Mouse (Mus musculus) adipocyte (in vitro differentiated cells): ENCODE results near the gene Rab3ip.

Experiments
- DNase-seq: peaks from one replicate; pipeline ENCODE4 v3.0.0-alpha.2; 2016; ENCODE audit warnings: low spot score

Rab3ip gene

DNA sequence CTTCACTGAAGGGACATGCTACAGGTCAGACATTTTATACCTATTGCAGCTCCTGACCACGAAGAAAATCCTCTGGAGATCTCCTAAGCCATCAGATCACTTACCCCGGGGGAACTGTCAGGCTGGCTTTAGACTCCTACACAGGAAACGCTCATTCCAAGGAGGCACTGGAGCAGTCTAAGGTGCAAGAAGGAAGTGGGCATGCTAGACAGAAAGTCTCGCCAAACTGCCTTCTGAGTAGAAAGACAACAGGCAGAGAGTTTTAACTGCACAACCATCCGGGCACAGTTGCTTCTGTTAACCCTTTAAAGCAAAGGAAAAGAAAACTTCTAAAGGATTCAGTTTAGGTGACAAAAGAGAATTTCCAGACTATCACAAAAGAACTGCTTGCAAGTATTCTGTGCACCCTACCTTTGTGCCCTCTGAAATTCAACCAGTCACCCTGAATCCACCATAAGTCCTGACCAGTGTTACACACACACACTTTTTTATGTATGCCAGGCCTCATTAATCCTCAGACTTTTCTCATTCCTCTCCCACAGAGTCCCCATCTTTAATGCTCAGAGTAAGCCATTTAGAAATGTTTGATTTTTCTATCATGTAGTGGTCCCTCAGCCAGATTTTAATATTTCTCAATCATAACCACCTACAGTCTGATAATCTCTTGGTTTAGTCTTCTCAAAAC, 7.4 kb upstream of the Rab3ip start:
- DNase-seq, result no peak

GRCm38 (mm10) chr10:116956483-116957158, 6.1 kb upstream of the Rab3ip start:
- DNase-seq, result no peak

DNA sequence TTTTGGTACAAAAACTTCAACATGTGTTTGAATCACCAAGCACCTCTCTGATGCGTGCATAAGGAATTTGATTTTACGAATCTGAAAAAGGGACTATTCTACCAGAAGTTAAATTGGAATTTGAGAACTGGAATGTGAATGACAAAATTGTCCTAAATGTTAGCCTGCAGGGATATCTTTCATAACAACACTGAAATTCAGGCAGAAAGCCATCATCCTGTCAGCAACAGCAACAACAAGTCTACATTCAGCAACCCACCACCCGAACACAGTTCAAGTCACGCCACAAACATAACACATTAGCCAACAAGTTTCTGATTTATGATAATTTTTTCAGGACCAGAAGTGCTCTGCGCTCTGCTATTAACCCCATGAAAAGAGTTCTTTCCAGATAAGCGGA, 4.6 kb upstream of the Rab3ip start:
- peak; percentile 76 for DNase-seq

DNA sequence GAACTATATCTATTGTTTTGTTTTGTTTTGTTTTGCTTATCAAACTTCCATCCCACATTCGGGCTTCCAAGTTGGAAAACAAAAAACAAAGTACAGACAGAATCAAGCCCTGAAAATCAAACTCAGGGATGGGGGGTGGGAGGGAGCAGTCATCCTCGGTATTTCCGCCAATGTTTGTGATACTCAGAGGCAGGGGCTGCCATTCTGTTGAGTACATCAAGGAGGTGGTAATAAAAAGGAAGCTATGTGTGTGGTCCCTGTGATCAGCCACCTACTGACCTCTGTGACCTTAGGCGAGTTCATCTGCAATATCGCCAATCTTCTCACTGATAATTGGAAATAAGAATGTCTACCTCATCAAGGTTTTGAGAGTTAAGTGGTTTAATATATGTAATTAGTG, 317 bp upstream of the Rab3ip start:
- no peak for DNase-seq

GRCm38 (mm10) chr10:116949111-116950008, 1.2 kb downstream of the Rab3ip start:
- DNase-seq, result peak; percentile 31

DNA sequence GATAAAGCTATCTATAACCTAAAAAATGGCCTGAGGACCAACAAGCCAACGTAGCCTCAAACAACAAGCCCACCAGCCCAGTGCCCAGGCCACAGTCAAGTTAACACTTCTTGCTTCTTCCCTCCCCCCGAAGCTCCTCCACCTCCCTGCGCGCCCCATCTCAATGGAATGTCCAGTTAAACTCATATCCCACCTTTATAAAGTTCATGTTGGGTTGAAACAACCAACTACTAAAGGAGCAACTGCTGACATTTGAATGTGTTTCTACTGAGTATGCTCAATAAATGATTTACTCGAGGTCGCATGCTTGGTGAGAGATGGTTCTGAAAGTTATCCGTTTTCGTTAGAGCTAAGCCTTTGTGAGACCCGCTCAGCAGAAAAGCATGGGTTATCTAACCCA, 2.2 kb downstream of the Rab3ip start:
- no peak for DNase-seq

GRCm38 (mm10) chr10:116944940-116945339, 5.6 kb downstream of the Rab3ip start:
- peak; percentile 40 for DNase-seq

DNA sequence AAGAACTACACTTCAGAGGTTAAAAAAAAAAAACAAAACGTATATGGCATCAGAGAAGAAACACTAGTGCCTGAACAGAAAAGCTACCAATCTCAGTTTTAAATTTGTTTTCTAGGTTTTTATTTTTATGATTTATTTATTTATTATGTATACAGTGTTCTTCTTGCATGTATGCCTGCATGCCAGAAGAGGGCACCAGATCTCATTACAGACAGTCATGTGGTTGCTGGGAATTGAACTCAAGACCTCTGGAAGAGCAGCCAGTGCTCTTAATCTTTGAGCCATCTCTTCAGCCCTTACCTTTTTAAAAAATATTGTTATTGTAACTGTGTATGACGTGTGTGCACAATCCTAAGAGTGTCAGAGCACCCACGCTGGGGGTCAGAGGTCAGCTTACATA, 6.4 kb downstream of the Rab3ip start:
- DNase-seq, result no peak

DNA sequence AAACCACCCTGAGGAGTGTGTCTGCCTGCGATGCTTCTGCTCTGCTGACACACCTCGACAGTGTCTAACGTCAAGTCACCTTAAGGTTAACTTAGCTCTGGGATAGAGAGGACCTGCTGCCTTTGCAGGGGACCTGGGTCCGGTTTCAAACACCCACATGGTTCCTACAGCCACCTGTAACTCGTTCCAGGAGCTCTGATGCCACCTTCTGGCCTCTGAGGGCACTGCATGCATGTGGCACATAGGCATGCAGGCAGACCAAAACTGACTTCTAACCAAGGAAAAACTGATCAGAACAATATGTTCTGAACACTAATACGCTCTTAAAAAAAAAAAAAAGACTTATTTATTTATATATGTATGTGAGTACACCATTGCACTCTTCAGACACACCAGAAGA, 7.5 kb downstream of the Rab3ip start:
- no peak for DNase-seq

DNA sequence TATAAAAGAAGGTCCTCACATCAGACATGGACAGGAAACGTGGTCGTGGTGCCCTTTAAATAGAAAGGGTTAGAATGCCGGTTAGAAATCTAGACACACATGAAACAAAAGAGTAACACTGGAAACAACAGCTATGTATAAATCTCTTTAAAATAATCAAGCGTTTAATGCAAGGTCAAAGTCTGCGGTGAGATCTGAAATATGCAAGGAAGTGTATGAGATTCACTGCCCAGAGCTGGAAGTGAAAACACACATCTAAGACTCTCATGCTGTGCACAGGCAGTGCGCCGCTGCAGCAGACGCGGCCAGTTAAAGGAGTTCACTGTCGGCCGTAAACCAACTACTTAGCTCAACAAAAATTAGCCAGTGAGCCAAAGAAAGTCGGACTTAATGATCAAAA, 15.5 kb downstream of the Rab3ip start:
- DNase-seq, result no peak

- no peak for DNase-seq
Observed at GRCm38 (mm10) chr10:116933794-116934193, 16.8 kb downstream of the Rab3ip start.

- no peak for DNase-seq
Observed at GRCm38 (mm10) chr10:116932418-116932817, 18.2 kb downstream of the Rab3ip start.

- DNase-seq, result no peak
Observed at GRCm38 (mm10) chr10:116931497-116932179, 18.9 kb downstream of the Rab3ip start.

- no peak for DNase-seq
Observed at GRCm38 (mm10) chr10:116930936-116931335, 19.6 kb downstream of the Rab3ip start.

DNA sequence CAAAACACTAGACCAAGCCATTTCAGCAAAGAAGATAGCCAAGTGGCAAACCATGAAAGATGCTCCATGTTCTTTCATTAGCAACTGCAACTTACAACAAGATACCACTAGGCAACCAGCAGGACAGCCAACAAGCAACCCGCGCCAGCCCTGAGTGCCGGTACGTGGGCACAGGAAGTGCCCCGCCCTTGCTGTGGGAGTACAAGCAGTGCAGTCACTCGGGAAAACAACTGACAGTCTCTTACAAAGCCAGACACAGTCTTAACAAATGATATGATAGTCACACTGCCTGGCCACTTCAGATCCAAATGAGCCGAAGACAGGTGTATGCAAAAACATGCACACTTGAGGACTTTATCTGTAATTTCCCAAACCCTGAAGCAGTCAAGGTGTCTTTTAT, 20.1 kb downstream of the Rab3ip start:
- DNase-seq, result no peak

DNA sequence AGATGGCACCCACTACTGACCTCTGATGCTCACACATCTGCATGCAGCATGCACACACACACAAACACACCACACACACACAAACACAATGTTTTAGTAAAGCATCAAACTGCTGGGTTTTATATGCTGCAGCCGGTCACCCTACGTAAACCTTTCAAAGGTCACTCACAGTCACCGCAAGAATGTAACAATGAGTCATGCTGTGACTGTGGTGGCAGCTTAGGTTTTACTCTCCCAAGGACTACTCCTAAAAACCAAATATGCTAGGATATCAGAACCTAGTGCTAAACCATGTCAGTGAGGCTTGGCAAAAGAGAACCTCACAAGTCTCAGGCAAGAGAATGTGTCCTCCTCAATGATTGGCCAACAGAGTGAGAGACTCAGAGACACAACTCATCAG, 21.7 kb downstream of the Rab3ip start:
- DNase-seq, result no peak

GRCm38 (mm10) chr10:116926428-116927113, 24.0 kb downstream of the Rab3ip start:
- no peak for DNase-seq

GRCm38 (mm10) chr10:116923651-116924495, 26.7 kb downstream of the Rab3ip start:
- DNase-seq, result no peak

GRCm38 (mm10) chr10:116922161-116922560, 28.4 kb downstream of the Rab3ip start:
- DNase-seq, result no peak

GRCm38 (mm10) chr10:116921416-116921815, 29.2 kb downstream of the Rab3ip start:
- DNase-seq, result no peak

DNA sequence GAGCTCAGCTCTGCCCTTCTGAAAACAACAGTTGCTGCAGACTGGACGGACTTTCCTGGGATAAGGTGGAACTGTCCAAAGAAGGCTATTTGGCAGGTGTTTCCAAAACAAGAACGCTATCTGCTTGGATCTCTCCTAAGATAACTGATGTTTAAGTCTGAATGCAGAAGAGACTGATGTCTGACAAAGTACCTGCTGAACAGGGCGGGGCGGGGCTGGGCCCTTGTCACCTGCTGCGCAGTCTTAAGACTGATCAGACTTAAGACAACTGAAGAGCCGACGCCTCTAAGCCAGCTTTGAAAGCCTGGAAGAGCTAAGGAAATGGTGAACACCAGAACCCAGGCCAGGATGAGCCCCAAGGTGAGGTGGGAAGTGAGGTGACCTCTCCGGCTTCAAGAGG, 29.9 kb downstream of the Rab3ip start:
- DNase-seq, result no peak
